ENCODE assay signal across 7 mouse cellular contexts in genomic region chr5:65415653-65416458, GRCm38 (mm10). TPM values are rescaled to one million over a fixed set of nuclear protein-coding genes. Genes with fewer than 3 reads are reported as not detected.
DNase-seq lines count a peak whose midpoint lies in the region; ATAC-seq lines count a peak whose summit lies in the region.

No protein-coding gene starts in this region.

- H3K36me3 ChIP-seq in intestine, embryonic 14.5 days (ENCODE audit: control insufficient read depth, insufficient read depth, low read length): peaks cover 48% of the 10 kb centered on the region
- H3K36me3 ChIP-seq in midbrain, embryonic 16.5 days (ENCODE audit: control insufficient read depth, insufficient read depth, low read length): peaks cover 28% of the 10 kb centered on the region

- ATAC-seq in erythroid progenitor cell, adult 5-6 weeks (replicated peaks; ENCODE audit: low FRiP score, poor library complexity, severe bottlenecking): peak; percentile 97
- ATAC-seq in intestine, embryonic 14.5 days (replicated peaks; ENCODE audit: low FRiP score, low TSS enrichment, low read depth): peak; percentile 54
- ATAC-seq in midbrain, embryonic 16.5 days: no peak

- 25% methylated on average over 26 of the region's 26 CpGs for WGBS in intestine, embryonic 14.5 days
- 18% methylated on average over 26 of the region's 26 CpGs for WGBS in midbrain, embryonic 16.5 days

- H3K4me1 ChIP-seq in intestine, embryonic 14.5 days (replicated peaks; ENCODE audit: control insufficient read depth, insufficient read depth, low read length): peaks cover 5% of the 10 kb centered on the region; the same call in 1 of the 2 replicates
- no peaks in the 10 kb centered on the region for H3K4me1 ChIP-seq in midbrain, embryonic 16.5 days (ENCODE audit: control insufficient read depth, insufficient read depth, low read length)

- intact Hi-C loops in gastrocnemius, postnatal 36 days (cut with DNase I): no loop called here

- H3K9me3 ChIP-seq in intestine, embryonic 14.5 days (ENCODE audit: control insufficient read depth, low read length): no peaks in the 10 kb centered on the region
- H3K9me3 ChIP-seq in midbrain, embryonic 16.5 days (replicated peaks; ENCODE audit: control insufficient read depth, low read length, poor library complexity, severe bottlenecking): no peaks in the 10 kb centered on the region

- DNase-seq in urinary bladder, adult 18-20 months (ENCODE audit: low spot score in 2 of 2): peak; percentile 55 to 78
- DNase-seq in urinary bladder, postnatal 10 days (ENCODE audit: low spot score): no peak
- peak; percentile 73 for DNase-seq in intestine, embryonic 14.5 days (ENCODE audit: low spot score)
- DNase-seq in gastrocnemius, postnatal 36 days: no peak
- no peak for DNase-seq in right cerebral cortex, adult 18-20 months

- H3K9ac ChIP-seq in intestine, embryonic 14.5 days (ENCODE audit: low read length): peak overlapping the region; percentile 25; the same call in 1 of the 2 replicates
- peak overlapping the region; percentile 48 for H3K9ac ChIP-seq in midbrain, embryonic 16.5 days (ENCODE audit: low read depth, low read length)

- no peak overlapping the region for H3K4me3 ChIP-seq in intestine, embryonic 14.5 days (ENCODE audit: low read depth, low read length)
- H3K4me3 ChIP-seq in midbrain, embryonic 16.5 days (ENCODE audit: low read depth, low read length): no peak overlapping the region

- H3K27me3 ChIP-seq in intestine, embryonic 14.5 days (replicated peaks; ENCODE audit: control insufficient read depth, insufficient read depth, low read length): no peaks in the 10 kb centered on the region
- H3K27me3 ChIP-seq in midbrain, embryonic 16.5 days (ENCODE audit: control insufficient read depth, insufficient read depth, low read depth, low read length): no peaks in the 10 kb centered on the region

- H3K27ac ChIP-seq in intestine, embryonic 14.5 days (ENCODE audit: low read depth): peak overlapping the region; percentile 79
- H3K27ac ChIP-seq in midbrain, embryonic 16.5 days (ENCODE audit: low read length): peak overlapping the region; percentile 33; the same call in 1 of the 2 replicates

- H3K4me2 ChIP-seq in intestine, embryonic 14.5 days (ENCODE audit: low read length): peak overlapping the region; percentile 21; the same call in 1 of the 2 replicates
- H3K4me2 ChIP-seq in midbrain, embryonic 16.5 days (ENCODE audit: low read length): no peak overlapping the region

RNA-seq across cellular contexts. Expression of gene Ugdh, which starts 19.9 kb away (rescaled TPM):
- total RNA-seq in erythroid progenitor cell, adult 5-6 weeks (2015; ENCODE audit: low replicate concordance): 11.9 and 18.0 TPM in 2 replicates
- 4.0 and 17.6 TPM in 2 replicates for total RNA-seq in erythroid progenitor cell, adult 5-6 weeks (2017; ENCODE audit: low replicate concordance)
- polyA plus RNA-seq in intestine, embryonic 14.5 days (2014; fragmentation: Nextera tagmentation; extraction: Ambion mirVana): 108 and 111 TPM in 2 replicates
- polyA plus RNA-seq in midbrain, embryonic 16.5 days (2015; fragmentation: Nextera tagmentation; extraction: Ambion mirVana): 44.2 and 46.0 TPM in 2 replicates
- 10 to 100 TPM in 1 of 2 experiments, 1 to 10 TPM in 1; 9.2 to 10.1 TPM for total RNA-seq in gastrocnemius, postnatal 36 days (2021)

RNA-seq across cellular contexts. Expression of gene Lias, which starts 24.6 kb away (rescaled TPM):
- total RNA-seq in erythroid progenitor cell, adult 5-6 weeks (2015; ENCODE audit: low replicate concordance): 30.6 and 33.1 TPM in 2 replicates
- 37.1 and 54.7 TPM in 2 replicates for total RNA-seq in erythroid progenitor cell, adult 5-6 weeks (2017; ENCODE audit: low replicate concordance)
- 60.6 and 61.9 TPM in 2 replicates for polyA plus RNA-seq in intestine, embryonic 14.5 days (2014; fragmentation: Nextera tagmentation; extraction: Ambion mirVana)
- polyA plus RNA-seq in midbrain, embryonic 16.5 days (2015; fragmentation: Nextera tagmentation; extraction: Ambion mirVana): 65.1 and 65.9 TPM in 2 replicates
- total RNA-seq in gastrocnemius, postnatal 36 days (2021): 10 to 100 TPM; 42.3 to 44.5 TPM

RNA-seq across cellular contexts. Expression of gene Rpl9, which starts 24.6 kb away (rescaled TPM):
- total RNA-seq in erythroid progenitor cell, adult 5-6 weeks (2015; ENCODE audit: low replicate concordance): 812 and 916 TPM in 2 replicates
- total RNA-seq in erythroid progenitor cell, adult 5-6 weeks (2017; ENCODE audit: low replicate concordance): 392 and 459 TPM in 2 replicates
- 1,354 and 1,361 TPM in 2 replicates for polyA plus RNA-seq in intestine, embryonic 14.5 days (2014; fragmentation: Nextera tagmentation; extraction: Ambion mirVana)
- 509 and 528 TPM in 2 replicates for polyA plus RNA-seq in midbrain, embryonic 16.5 days (2015; fragmentation: Nextera tagmentation; extraction: Ambion mirVana)
- 100 to 1,000 TPM; 421 to 512 TPM for total RNA-seq in gastrocnemius, postnatal 36 days (2021)

Comparison
In these comparisons a context has a peak if more than half of its experiments do, and no peak if none do; other contexts are left out.
1. DNase-seq: peak in urinary bladder, adult 18-20 months (2 of 2) and intestine, embryonic 14.5 days (single experiment); none in urinary bladder, postnatal 10 days (single experiment), gastrocnemius, postnatal 36 days (0 of 2) and right cerebral cortex, adult 18-20 months (single experiment).